In the genomic region with DNA sequence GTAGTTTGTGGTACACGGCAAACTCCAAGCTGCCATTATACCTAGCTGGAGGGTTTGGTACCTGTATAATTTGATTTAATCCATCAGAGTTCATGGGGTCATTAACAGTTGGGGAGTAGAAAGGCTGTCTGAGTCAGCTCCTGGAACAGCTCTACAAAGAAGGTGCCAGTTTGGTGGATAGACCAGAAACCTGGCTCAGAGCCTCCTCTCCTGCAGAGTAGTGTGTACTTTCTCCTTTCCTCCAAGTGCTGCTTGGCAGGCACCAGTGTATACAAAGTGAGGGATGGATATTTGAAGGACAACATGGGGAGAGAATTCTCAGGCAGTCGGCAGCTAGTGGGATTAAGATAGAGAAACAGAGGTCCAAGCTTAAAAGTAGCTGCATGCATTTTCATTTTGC, we compare ENCODE assay signal across 14 mouse cellular contexts. TPM values are rescaled to one million over a fixed set of nuclear protein-coding genes. Genes with fewer than 3 reads are reported as not detected.
DNase-seq lines count a peak whose midpoint lies in the region; ATAC-seq and TF ChIP-seq lines count a peak whose summit lies in the region.
"Had no signal": no experiment of that assay in that cellular context is flagged by ENCODE, and none has a peak within 500 bp of the region (broad histone marks: within the 10 kb centered on the region; RNA-seq: fewer than 3 reads in every experiment).

No protein-coding gene starts in this region.

- H3K4me1 ChIP-seq in lung, postnatal 0 days (ENCODE audit: insufficient read depth, low read depth, low read length) = peaks cover 4% of the 10 kb centered on the region; the same call in 1 of the 2 replicates

- H3K27ac ChIP-seq in lung, postnatal 0 days (ENCODE audit: low read length) = no peak overlapping the region
- H3K27ac ChIP-seq: forebrain, embryonic 10.5 days; heart, embryonic 15.5 days had no signal

- H3K4me2 ChIP-seq in lung, postnatal 0 days (replicated peaks; ENCODE audit: low read depth, low read length) = no peak overlapping the region
- H3K4me2 ChIP-seq: heart, embryonic 15.5 days had no signal

- TF ChIP-seq CTCF in lung, postnatal 0 days (IDR thresholded peaks at IDR 0.05) = no peak

- WGBS in lung, postnatal 0 days = 48% methylated on average over 2 of the region's 2 CpGs

- no peaks in the 10 kb centered on the region for H3K36me3 ChIP-seq in lung, postnatal 0 days (ENCODE audit: insufficient read depth, low read length)
- H3K36me3 ChIP-seq: forebrain, embryonic 10.5 days; G1E; heart, embryonic 15.5 days had no signal

- H3K27me3 ChIP-seq in lung, postnatal 0 days (replicated peaks; ENCODE audit: insufficient read depth, low read length) = no peaks in the 10 kb centered on the region
- H3K27me3 ChIP-seq: heart, embryonic 15.5 days had no signal

- DNase-seq in heart, adult 18-20 months = peak; percentile 23 to 64
- DNase-seq in heart, postnatal 25 days (ENCODE audit: low spot score) = no peak
- DNase-seq in Muller cell, postnatal 12 days (ENCODE audit: inconsistent ontology term) = peak; percentile 38
- DNase-seq in cerebellum, adult 9-11 months = peak; percentile 35
- DNase-seq in lung, postnatal 0 days (ENCODE audit: low spot score) = peak; percentile 54
- DNase-seq in layer of hippocampus, postnatal 10 days (ENCODE audit: low spot score in 2 of 2) = no peak
- no peak for DNase-seq in right cerebral cortex, adult 18-20 months
- DNase-seq in urinary bladder, adult 2 months (ENCODE audit: low spot score) = no peak
- DNase-seq: layer of hippocampus, postnatal 36 days; right cerebral cortex, postnatal 4 days had no signal

- peak; percentile 63 for ATAC-seq in lung, postnatal 0 days
- ATAC-seq: activated CD4-positive, CD25-positive, alpha-beta regulatory T cell, adult 4 months had no signal

- H3K9ac ChIP-seq in lung, postnatal 0 days (replicated peaks; ENCODE audit: low read depth) = no peak overlapping the region
- H3K9ac ChIP-seq: heart, embryonic 15.5 days had no signal

- TF ChIP-seq EP300 in lung, postnatal 0 days (IDR thresholded peaks at IDR 0.05) = no peak

- H3K4me3 ChIP-seq in lung, postnatal 0 days (ENCODE audit: low read depth, low read length) = no peak overlapping the region
- H3K4me3 ChIP-seq: forebrain, embryonic 10.5 days; heart, embryonic 15.5 days had no signal

- intact Hi-C loops in heart, postnatal 25 days (cut with DNase I) = no loop called here

- no peaks in the 10 kb centered on the region for H3K9me3 ChIP-seq in lung, postnatal 0 days (ENCODE audit: low read length)
- H3K9me3 ChIP-seq: forebrain, embryonic 10.5 days; G1E; heart, embryonic 15.5 days had no signal

RNA-seq across cellular contexts. Expression of gene Larp4b, which starts 29.5 kb away (rescaled TPM):
- 10 to 100 TPM; 63.8 to 75.7 TPM for total RNA-seq in heart, adult 18-20 months (2021)
- 10 to 100 TPM; 76.3 to 81.3 TPM for total RNA-seq in heart, postnatal 25 days (2021)
- 27.2 and 27.7 TPM in 2 replicates for polyA plus RNA-seq in lung, postnatal 0 days (2015; fragmentation: Nextera tagmentation; extraction: Ambion mirVana)
- total RNA-seq in layer of hippocampus, postnatal 10 days (2021) = 10 to 100 TPM; 95.8 to 98.1 TPM
- 21.7 and 27.3 TPM in 2 replicates for polyA plus RNA-seq in urinary bladder, adult 2 months (2012; rRNA removed)

Comparison
In these comparisons a context has a peak if more than half of its experiments do, and no peak if none do; other contexts are left out.
1. DNase-seq: peak in heart, adult 18-20 months (2 of 2), Muller cell, postnatal 12 days (single experiment), cerebellum, adult 9-11 months (single experiment) and lung, postnatal 0 days (single experiment); none in heart, postnatal 25 days (single experiment), layer of hippocampus, postnatal 10 days (0 of 2), right cerebral cortex, adult 18-20 months (single experiment) and urinary bladder, adult 2 months (single experiment).